27 mouse cellular contexts compared by ENCODE assay signal in the genomic region with DNA sequence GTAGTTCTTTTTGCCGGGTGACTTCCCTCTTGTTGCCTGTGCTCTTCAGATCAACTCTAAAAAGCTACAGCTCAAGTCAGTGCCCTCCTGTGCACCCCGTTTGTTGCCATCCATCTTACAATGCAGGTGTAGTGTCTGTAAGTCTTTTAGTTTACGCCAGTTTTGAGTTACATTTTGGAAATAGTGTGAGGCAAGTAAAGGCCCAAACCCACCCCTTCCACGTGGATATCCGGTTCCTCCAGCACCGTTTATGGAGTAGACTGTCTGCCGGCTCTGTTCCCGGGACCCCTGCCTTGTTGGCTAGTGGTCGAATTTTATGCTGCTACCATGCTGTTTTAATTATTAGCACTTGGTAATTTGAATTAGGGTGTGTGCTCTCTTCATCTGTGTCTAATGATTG.
"Had no signal": no experiment of that assay in that cellular context is flagged by ENCODE, and none has a peak within 500 bp of the region (broad histone marks: within the 10 kb centered on the region; RNA-seq: fewer than 3 reads in every experiment).

No protein-coding gene starts in this region.

- H3K27me3 ChIP-seq: embryonic facial prominence, embryonic 12.5 days; embryonic facial prominence, embryonic 13.5 days; embryonic facial prominence, embryonic 15.5 days; forebrain, embryonic 15.5 days had no signal

- DNase-seq: cerebellum, adult 8-10 months; cerebellum, adult 9-10 months; cerebellum, adult 9-11 months; cerebellum, postnatal 10 days; cerebellum, postnatal 14 days; cerebellum, postnatal 25 days; cerebellum, postnatal 36 days; embryo, embryonic 11 days; forebrain, postnatal 0 days; gastrocnemius, adult 2 months; gastrocnemius, postnatal 10 days; gastrocnemius, postnatal 14 days; gastrocnemius, postnatal 25 days; gastrocnemius, postnatal 36 days; heart, adult 2 months had no signal

- ATAC-seq: forebrain, embryonic 13.5 days; forebrain, embryonic 14.5 days; forebrain, embryonic 15.5 days; forebrain, embryonic 16.5 days; forebrain, postnatal 0 days had no signal

- H3K36me3 ChIP-seq: embryonic facial prominence, embryonic 10.5 days; embryonic facial prominence, embryonic 12.5 days; embryonic facial prominence, embryonic 13.5 days; embryonic facial prominence, embryonic 15.5 days; forebrain, embryonic 12.5 days; forebrain, embryonic 15.5 days; heart, embryonic 10.5 days had no signal

- H3K9me3 ChIP-seq: embryonic facial prominence, embryonic 10.5 days; embryonic facial prominence, embryonic 12.5 days; embryonic facial prominence, embryonic 13.5 days; embryonic facial prominence, embryonic 15.5 days; forebrain, embryonic 10.5 days; forebrain, embryonic 12.5 days; forebrain, embryonic 13.5 days; forebrain, embryonic 15.5 days; heart, embryonic 10.5 days had no signal

- H3K4me3 ChIP-seq: embryonic facial prominence, embryonic 10.5 days; embryonic facial prominence, embryonic 12.5 days; embryonic facial prominence, embryonic 13.5 days; embryonic facial prominence, embryonic 15.5 days; erythroblast, embryonic 14.5 days; forebrain, embryonic 10.5 days; forebrain, embryonic 12.5 days; forebrain, embryonic 13.5 days; forebrain, embryonic 15.5 days; gastrocnemius, adult 2 months; heart, adult 2 months; heart, embryonic 10.5 days had no signal
